Mouse (Mus musculus): ENCODE measurements around the gene Allc. TPM values are rescaled to one million over a fixed set of nuclear protein-coding genes. Genes with fewer than 3 reads are reported as not detected.

The Allc gene
- total RNA-seq, 2 experiments from 2014 or later = not detected

DNA sequence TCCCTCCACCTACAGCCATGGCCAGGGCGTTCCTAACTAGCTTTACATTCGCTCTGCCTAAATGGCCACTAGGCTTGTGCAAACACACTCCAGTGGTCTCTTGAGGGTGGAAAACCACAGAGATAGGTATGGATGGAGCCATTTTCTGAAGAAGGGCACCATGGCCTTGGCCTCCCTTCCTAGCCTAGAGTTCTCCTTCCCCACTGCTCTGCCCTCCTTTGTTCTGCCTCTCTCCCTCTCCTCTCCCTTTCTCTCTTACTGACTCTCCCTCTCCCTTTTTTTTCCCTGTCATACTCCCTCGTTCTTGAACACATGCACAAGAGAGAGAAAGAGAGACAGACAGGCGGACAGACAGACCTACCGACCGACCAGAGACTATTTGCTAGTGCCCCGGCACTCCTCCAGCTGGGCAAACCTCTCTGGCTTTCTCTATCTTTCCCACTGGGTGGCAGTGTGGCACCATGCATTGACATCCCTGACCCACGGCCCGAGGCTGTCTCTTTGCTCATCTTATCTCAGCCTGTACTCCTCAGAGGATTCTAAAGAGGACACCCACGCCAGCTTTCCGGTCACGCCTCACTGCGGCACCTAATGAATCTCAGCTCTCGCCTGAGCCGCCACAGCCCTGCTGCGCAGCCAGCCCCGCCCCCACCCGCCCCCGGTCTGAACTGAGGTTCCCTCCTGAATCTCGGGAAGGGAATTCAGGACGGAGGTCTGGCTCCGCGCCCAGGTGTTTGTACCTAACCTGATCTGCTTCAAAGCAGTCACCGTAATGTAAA lies 7.0 kb upstream of the Allc start:
- peak; percentile 81 for DNase-seq
- intact Hi-C loops (cut with DNase I; ENCODE audit: low total_unique reads) = no loop called here

DNA sequence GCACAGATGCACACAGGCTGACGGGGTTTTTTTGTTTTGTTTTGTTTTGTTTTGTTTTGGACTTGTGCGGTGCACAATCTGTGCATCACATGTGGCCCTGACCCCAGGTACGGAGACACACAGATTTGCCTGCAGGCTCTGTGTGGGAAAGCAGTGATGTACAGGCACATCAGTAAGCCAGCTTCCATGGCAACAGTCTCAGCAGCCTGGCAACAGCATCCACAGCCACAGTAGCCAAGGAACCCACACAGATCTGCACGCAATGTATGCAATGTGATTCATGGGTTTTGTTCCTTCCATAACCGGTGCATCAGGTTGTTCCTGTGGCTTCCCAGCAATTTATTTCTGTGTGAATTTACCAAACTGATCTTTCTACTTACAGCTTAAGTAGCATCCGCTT lies 5.6 kb upstream of the Allc start:
- intact Hi-C loops (cut with DNase I; ENCODE audit: low total_unique reads) = no loop called here
- DNase-seq = no peak

DNA sequence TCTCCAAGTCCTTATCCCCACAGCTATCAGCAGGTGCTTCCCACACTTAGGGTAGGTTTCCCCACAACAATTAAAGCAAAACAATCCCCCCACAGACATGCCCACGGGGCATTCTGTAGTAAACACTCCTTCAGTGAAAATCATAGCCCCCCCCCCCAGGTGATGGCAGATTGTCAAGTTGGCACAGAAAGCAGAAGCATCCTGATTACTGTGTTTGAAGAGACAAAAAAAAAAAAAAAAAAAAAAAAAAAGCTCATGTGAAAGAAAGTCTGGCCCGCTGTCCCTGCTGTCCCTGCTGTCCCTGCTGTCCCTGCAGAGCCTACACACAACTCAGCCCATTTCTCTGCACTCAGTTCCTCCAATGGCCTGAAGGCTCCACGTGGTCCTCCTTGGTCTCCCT lies 1.7 kb upstream of the Allc start:
- DNase-seq = no peak
- intact Hi-C loops (cut with DNase I; ENCODE audit: low total_unique reads) = no loop called here

DNA sequence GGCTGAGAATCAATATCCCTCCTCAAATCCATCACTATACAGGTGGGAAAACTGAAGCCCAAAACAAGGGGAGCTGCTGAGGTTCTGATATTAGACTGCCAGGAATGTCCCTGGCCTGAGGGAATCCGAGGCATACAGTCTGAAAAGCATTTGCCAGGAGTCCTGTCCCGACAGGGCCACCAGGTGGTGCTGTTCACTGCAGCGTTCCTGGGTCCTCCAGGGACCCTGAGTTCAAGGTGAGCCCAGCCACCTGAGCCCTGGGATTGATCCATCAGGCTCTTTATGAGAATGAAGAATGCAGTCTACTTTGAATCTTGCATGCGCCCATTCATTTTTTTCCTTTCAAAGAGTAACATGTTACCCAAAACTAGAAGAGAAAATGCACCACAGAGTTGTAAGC lies 3.2 kb downstream of the Allc start:
- DNase-seq = no peak
- intact Hi-C loops (cut with DNase I; ENCODE audit: low total_unique reads) = no loop called here

DNA sequence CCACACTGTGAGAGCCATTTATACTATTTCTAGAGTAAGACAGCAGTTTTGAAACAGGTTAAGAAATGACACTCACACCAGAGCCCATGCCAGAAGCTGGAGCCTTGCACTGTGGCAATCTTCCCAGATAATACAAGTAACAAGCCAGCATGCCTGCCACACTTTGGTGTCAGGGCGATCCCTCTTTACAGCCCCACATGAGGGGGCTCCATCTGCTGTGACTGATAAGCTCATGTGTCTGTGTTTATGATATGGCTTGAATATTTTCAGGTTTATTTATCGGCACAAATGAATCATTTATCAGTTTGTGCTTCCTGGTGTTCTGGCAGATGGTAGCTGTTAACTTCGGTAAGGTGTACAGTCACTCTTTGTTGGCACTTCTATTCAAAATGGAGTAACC lies 4.2 kb downstream of the Allc start:
- DNase-seq = no peak
- intact Hi-C loops (cut with DNase I; ENCODE audit: low total_unique reads) = no loop called here

DNA sequence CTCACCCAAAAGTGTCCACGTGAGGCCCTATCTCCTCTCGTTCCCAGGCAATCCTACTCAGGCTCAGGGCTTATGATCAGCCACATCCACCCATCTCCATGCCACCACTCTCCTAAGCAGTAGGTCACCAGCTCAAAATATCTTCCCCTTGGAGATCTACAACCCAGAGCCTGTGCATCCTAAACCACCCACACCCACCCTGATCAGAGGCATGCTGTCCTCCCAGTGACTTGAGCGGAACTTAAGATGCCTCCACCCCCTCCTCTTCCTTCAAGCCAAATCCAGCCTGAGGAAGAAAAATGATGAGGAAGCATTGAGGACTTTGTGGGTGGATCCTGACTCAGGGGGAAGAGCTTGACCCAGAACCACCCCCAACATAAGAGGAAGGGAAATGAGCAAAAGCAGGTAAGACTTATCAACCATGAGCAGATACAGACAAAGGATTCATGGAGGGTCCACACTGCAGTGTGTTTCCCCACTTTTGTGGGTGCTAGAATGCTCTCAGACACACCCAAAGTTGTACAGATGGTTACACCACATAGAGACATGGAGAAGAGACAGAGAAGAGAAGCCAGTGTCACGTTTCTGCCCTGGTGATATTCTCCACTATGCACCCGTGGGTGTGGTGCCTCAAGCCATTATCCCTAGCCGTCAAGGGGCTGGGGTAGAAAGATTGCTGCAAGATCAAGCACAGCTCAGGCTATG lies 6.8 kb downstream of the Allc start:
- DNase-seq = no peak
- intact Hi-C loops (cut with DNase I; ENCODE audit: low total_unique reads) = no loop called here

DNA sequence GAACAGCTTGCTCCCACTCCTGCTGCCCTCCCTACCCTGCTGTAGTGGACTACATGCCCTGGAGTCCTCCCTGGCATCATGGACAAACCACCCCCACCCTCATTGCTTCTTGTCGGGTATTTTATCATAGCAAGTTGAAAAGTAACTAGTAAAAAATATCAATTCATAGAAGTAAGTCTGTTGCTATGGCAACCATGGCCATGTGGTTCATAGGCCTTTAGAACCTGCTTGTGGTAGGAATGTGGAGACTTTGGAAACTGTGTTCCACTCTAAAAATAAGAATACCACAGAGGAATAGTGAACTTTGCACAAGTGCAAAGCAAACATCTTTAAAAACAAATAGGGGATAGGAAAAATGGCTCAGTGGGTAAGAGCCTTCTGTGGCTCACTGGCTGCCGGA lies 10.1 kb downstream of the Allc start:
- no peak for DNase-seq
- intact Hi-C loops (cut with DNase I; ENCODE audit: low total_unique reads) = no loop called here

DNA sequence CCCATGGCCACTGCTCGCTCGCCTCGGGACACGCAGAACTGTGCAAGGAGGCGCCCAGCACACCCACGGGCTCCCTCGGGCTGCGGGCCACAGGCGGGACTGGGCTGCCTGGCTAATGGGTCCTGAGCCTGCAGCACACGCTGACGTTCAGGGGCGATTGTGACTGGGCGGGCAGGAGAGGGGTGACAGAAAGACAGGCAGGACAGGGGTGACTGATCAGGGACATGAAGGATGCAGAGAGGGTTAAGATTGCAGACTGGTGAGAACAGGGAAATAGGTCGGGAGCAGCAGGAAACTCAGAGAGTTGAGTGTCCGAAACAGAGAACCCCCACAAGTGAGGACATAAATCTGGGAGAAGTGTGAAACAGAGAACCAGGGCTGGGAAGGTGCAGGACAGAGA lies 30.0 kb downstream of the Allc start, which contains the start of gene Dcdc2c:
TSS of gene Dcdc2c (minus strand) at position 101 of the 400 bp plus-strand sequence.
- intact Hi-C loops (cut with DNase I; ENCODE audit: low total_unique reads) = no loop called here
- DNase-seq = no peak

DNA sequence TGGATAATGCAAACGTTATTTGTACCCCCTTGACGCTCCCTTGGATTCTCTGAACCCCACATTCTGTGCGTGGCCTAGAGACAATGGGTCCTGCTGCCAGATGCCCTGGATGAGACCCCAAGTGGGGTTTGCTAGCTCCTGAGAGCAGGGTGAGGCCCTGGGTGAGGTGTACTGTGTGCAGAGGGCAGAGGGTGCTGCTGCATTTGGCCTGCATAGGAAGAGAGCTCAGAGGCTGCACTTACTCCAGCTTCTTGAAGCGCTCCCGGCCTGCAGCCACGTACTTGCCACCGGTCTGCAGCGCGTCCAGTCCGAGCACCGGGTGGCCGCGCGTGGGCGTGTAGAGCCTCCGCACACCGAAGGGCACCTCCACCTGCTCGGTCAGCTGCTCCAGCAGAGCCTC lies 30.5 kb downstream of the Allc start:
- intact Hi-C loops (cut with DNase I; ENCODE audit: low total_unique reads) = no loop called here
- DNase-seq = no peak

DNA sequence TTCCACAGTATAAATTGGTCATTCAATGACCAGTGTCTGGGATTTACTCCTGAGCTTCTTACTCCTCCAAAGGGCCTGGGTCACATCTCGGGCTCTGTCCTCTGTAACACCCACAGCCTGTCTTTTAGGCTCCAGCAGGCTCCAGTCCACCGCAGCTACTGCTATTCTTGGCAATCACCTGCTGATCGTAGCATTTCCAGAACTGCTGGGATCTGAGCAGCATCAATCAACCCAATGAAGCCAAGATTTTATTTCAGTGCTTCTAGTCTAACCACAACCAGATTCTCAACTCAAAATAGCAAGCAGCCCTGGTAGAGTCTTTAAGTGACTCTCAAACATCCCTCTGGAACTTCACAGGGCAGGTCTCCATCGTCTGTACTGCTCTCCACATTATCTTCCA lies 33.4 kb downstream of the Allc start:
- DNase-seq = no peak
- intact Hi-C loops (cut with DNase I; ENCODE audit: low total_unique reads) = no loop called here

DNA sequence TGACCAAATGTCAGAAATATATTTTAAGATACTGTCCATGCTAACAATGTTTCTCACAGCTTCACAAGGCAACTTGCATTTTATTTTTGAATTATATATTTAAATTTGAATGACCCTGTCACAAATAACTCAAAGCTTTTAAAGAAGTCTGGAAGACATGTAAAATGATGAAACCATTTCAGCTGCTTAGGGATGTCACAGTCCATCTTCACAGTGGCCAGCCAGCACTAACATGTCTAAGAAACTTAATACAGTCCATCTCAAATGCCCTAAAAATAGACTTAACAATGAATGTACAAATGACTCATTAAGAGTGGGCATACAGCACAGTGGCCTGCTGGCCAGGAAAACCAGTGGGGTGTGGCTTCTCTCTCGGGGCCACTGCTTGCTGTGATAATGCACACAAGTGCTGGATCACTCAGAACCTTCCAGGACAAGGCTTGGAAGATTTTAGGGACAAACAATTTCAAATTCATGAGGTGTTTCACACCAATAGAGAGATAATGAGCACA lies 68.0 kb downstream of the Allc start:
- intact Hi-C loops (cut with DNase I; ENCODE audit: low total_unique reads) = no loop called here
- no peak for DNase-seq

DNA sequence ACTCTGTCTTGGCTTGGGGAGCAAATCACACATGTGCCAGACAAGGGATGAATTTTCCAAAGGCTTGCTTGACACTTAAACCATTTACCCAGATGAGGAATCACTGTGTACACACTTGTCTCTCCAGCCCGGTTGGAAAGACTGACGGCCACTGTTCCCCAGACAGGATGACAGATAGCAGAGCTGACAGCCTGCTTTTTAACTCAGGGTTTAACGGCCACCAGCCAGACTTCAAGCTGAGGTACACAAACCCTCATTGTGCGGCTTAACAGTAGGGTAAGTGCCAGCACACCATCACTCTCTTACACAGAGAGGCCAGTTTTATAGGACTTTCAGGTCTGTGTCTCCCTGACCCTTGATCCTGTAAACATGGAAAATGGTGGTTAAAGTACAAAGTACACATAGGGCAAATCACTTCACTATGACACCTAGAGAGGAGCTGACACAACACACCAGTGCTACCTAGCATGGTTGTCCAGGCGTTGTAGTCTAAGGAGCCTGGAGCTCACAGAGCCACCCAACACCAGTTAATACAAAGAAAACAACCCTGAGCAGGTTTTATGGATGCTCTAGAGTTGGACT lies 72.5 kb downstream of the Allc start:
- no peak for DNase-seq
- intact Hi-C loops (cut with DNase I; ENCODE audit: low total_unique reads) = no loop called here

Other genes starting within 250 kb of the Allc start
- under 1 TPM in 1 of 2 experiments, not detected in 1; 0.16 TPM for gene Dcdc2c, start 30.1 kb downstream of the Allc start, total RNA-seq (2021)
- 1 to 10 TPM; 1.4 TPM for gene Colec11, start 40.9 kb upstream of the Allc start, total RNA-seq (2021)
- gene Rps7, start 53.4 kb upstream of the Allc start, total RNA-seq (2021) = 100 to 1,000 TPM; 261 to 309 TPM
- gene Rnaseh1, start 67.1 kb upstream of the Allc start, total RNA-seq (2021) = 1 to 10 TPM; 4.6 to 5.1 TPM
- gene Adi1, start 92.7 kb upstream of the Allc start, total RNA-seq (2021) = 10 to 100 TPM; 25.1 TPM
- 10 to 100 TPM; 13.6 to 14.8 TPM for gene Trappc12, start 167.9 kb upstream of the Allc start, total RNA-seq (2021)
- 1 to 10 TPM; 6.4 to 7.0 TPM for gene Eipr1, start 169.3 kb upstream of the Allc start, total RNA-seq (2021)

Data from gastrocnemius, postnatal 14 days (tissue).